Mouse (Mus musculus): ENCODE results near the gene Cpa5. TPM values are rescaled to one million over a fixed set of nuclear protein-coding genes. Genes with fewer than 3 reads are reported as not detected.

The Cpa5 gene
- polyA plus RNA-seq (2014; fragmentation: Nextera tagmentation; extraction: Ambion mirVana), result 0.57 and 1.0 TPM in 2 replicates

DNA sequence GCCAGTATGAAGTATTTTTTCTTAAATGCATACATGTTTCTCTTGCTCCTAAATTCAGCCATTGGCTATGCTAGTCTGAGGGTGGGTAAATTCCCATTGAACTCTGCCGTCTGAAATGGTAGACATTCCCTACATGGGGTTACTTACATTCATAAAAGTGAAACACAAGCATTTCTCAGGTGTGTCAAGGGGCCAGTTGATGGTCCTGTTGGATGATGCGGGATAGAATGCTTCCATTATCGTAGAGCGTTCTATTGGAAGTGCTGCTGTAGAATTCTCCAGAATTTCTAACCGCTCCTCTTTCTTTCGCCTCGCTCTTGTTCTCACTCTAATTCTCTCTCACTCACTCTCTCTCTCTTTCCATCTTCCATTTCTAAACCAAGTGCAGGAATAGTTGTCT is at the start of gene Cpa5:
Gene Cpa5 (plus strand): TSS at position 301 of the 400 bp plus-strand sequence.
- Histone ChIP-seq H3K4me1 (ENCODE audit: control insufficient read depth, insufficient read depth, low read length) (peaks cover 13% of the 10 kb centered on the region; the same call in 1 of the 2 replicates), H3K36me3 (ENCODE audit: control insufficient read depth, insufficient read depth, low read length) (no peaks in the 10 kb centered on the region), H3K27me3 (ENCODE audit: control insufficient read depth, insufficient read depth, low read length) (no peaks in the 10 kb centered on the region), H3K27ac (ENCODE audit: low read depth, low read length) (no peak within 1 kb of the TSS), H3K9ac (ENCODE audit: low read depth, low read length) (no peak within 1 kb of the TSS), H3K4me3 (ENCODE audit: low read length) (no peak within 1 kb of the TSS), H3K4me2 (replicated peaks; ENCODE audit: low read depth, low read length) (no peak within 1 kb of the TSS), H3K9me3 (ENCODE audit: control insufficient read depth, low read length) (no peaks in the 10 kb centered on the region)
- ATAC-seq (ENCODE audit: low FRiP score, low TSS enrichment), result no peak
- WGBS, result 92% methylated on average over 7 of the region's 7 CpGs

GRCm38 (mm10) chr6:30562132-30562531 is 48.7 kb upstream of the Cpa5 start:
- WGBS, result 82% methylated on average over 4 of the region's 4 CpGs
- no peak for ATAC-seq (ENCODE audit: low FRiP score, low TSS enrichment)
- Histone ChIP-seq H3K9me3 (ENCODE audit: control insufficient read depth, low read length) (no peaks in the 10 kb centered on the region), H3K4me3 (ENCODE audit: low read length) (no peak overlapping the region), H3K36me3 (ENCODE audit: control insufficient read depth, insufficient read depth, low read length) (no peaks in the 10 kb centered on the region), H3K27me3 (ENCODE audit: control insufficient read depth, insufficient read depth, low read length) (no peaks in the 10 kb centered on the region), H3K9ac (ENCODE audit: low read depth, low read length) (no peak overlapping the region), H3K4me1 (ENCODE audit: control insufficient read depth, insufficient read depth, low read length) (no peaks in the 10 kb centered on the region), H3K4me2 (replicated peaks; ENCODE audit: low read depth, low read length) (no peak overlapping the region), H3K27ac (ENCODE audit: low read depth, low read length) (no peak overlapping the region)

DNA sequence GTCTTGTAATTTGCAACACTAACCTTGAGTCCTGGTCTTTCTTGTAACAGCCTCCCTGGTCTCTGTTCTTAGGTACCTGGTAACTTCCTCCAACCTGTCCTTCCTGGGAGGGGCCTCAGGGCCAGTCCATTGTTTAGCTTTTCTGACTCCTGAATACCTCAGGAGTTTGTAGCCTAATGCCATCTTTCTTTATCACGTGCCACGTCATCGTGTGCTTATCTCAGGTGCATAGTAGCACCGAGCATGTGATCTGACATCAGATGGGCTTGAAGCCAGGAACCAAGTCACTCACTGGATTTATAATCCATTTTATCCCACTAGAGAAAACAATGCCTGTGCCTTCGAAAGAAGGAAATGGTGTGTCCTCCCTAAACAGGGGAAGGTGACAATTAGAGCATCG is 47.2 kb upstream of the Cpa5 start:
- WGBS, result 68% methylated on average over 6 of the region's 6 CpGs
- H3K27ac ChIP-seq (ENCODE audit: low read depth, low read length), result no peak overlapping the region
- no peak for ATAC-seq (ENCODE audit: low FRiP score, low TSS enrichment)
- H3K9ac ChIP-seq (ENCODE audit: low read depth, low read length), result no peak overlapping the region
- H3K36me3 ChIP-seq (ENCODE audit: control insufficient read depth, insufficient read depth, low read length), result no peaks in the 10 kb centered on the region
- no peak overlapping the region for H3K4me2 ChIP-seq (replicated peaks; ENCODE audit: low read depth, low read length)
- H3K27me3 ChIP-seq (ENCODE audit: control insufficient read depth, insufficient read depth, low read length), result no peaks in the 10 kb centered on the region
- no peaks in the 10 kb centered on the region for H3K4me1 ChIP-seq (ENCODE audit: control insufficient read depth, insufficient read depth, low read length)
- no peak overlapping the region for H3K4me3 ChIP-seq (ENCODE audit: low read length)
- no peaks in the 10 kb centered on the region for H3K9me3 ChIP-seq (ENCODE audit: control insufficient read depth, low read length)

- no peaks in the 10 kb centered on the region for H3K4me1 ChIP-seq (ENCODE audit: control insufficient read depth, insufficient read depth, low read length)
- no peak overlapping the region for H3K9ac ChIP-seq (ENCODE audit: low read depth, low read length)
- H3K27me3 ChIP-seq (ENCODE audit: control insufficient read depth, insufficient read depth, low read length), result no peaks in the 10 kb centered on the region
- H3K4me2 ChIP-seq (replicated peaks; ENCODE audit: low read depth, low read length), result no peak overlapping the region
- no peak for ATAC-seq (ENCODE audit: low FRiP score, low TSS enrichment)
- H3K4me3 ChIP-seq (ENCODE audit: low read length), result no peak overlapping the region
- no peaks in the 10 kb centered on the region for H3K36me3 ChIP-seq (ENCODE audit: control insufficient read depth, insufficient read depth, low read length)
- 91% methylated on average over 6 of the region's 6 CpGs for WGBS
- no peaks in the 10 kb centered on the region for H3K9me3 ChIP-seq (ENCODE audit: control insufficient read depth, low read length)
- H3K27ac ChIP-seq (ENCODE audit: low read depth, low read length), result no peak overlapping the region
Observed at GRCm38 (mm10) chr6:30564051-30564450, 46.8 kb upstream of the Cpa5 start.

DNA sequence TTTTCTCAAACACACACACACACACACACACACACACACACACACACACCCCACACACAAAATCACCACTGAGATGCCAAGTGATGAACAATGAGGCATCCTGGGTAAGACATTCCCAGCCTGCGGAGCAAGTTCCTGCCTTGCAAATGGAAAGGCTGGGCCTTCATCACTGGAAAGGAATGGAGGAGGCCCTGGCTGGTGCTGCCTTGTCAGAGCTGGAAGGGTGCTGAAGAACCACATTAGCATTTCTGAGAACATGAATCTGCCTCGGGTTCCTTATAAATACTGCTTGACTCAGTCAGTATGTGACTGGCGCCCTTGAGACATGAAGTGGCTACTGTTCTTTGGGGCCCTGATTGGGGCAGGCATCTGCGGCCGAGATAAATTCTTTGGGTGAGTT is 42.7 kb upstream of the Cpa5 start, which contains the start of gene Cpa4:
Gene Cpa4 (plus strand): TSS at position 301 of the 400 bp plus-strand sequence.
- Histone ChIP-seq H3K36me3 (ENCODE audit: control insufficient read depth, insufficient read depth, low read length) (no peaks in the 10 kb centered on the region), H3K9ac (ENCODE audit: low read depth, low read length) (no peak within 1 kb of the TSS), H3K27ac (ENCODE audit: low read depth, low read length) (no peak within 1 kb of the TSS), H3K4me3 (ENCODE audit: low read length) (no peak within 1 kb of the TSS), H3K27me3 (ENCODE audit: control insufficient read depth, insufficient read depth, low read length) (no peaks in the 10 kb centered on the region), H3K4me2 (replicated peaks; ENCODE audit: low read depth, low read length) (no peak within 1 kb of the TSS), H3K4me1 (ENCODE audit: control insufficient read depth, insufficient read depth, low read length) (no peaks in the 10 kb centered on the region), H3K9me3 (ENCODE audit: control insufficient read depth, low read length) (no peaks in the 10 kb centered on the region)
- WGBS, result 65% methylated on average over 5 of the region's 5 CpGs
- no peak for ATAC-seq (ENCODE audit: low FRiP score, low TSS enrichment)

- no peaks in the 10 kb centered on the region for H3K4me1 ChIP-seq (ENCODE audit: control insufficient read depth, insufficient read depth, low read length)
- H3K9me3 ChIP-seq (ENCODE audit: control insufficient read depth, low read length), result no peaks in the 10 kb centered on the region
- no peak overlapping the region for H3K9ac ChIP-seq (ENCODE audit: low read depth, low read length)
- no peak overlapping the region for H3K4me2 ChIP-seq (replicated peaks; ENCODE audit: low read depth, low read length)
- no peaks in the 10 kb centered on the region for H3K36me3 ChIP-seq (ENCODE audit: control insufficient read depth, insufficient read depth, low read length)
- no peak overlapping the region for H3K27ac ChIP-seq (ENCODE audit: low read depth, low read length)
- ATAC-seq (ENCODE audit: low FRiP score, low TSS enrichment), result no peak
- H3K4me3 ChIP-seq (ENCODE audit: low read length), result no peak overlapping the region
- WGBS, result 88% methylated on average over 10 of the region's 10 CpGs
- H3K27me3 ChIP-seq (ENCODE audit: control insufficient read depth, insufficient read depth, low read length), result no peaks in the 10 kb centered on the region
Observed at GRCm38 (mm10) chr6:30569331-30569730, 41.5 kb upstream of the Cpa5 start.

DNA sequence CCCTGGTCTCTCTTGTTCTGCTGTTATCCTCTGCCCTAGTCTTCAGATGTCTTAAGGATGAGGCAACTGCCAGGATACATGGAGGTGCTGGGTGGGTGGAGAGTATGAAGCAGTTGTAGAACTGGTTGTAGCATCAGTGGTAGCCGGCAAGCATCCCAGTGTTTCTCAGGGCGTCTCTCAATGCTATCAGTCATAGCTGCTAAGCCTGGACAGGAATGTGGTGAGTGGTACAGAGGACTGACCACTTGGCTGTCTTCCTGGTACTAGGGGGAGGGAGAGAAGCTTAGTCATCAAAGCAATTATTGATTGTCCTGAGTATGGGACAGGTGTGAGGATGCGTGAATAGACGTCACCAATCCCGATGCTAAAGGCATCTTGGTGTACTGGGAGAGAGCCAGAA is 40.8 kb upstream of the Cpa5 start:
- Histone ChIP-seq H3K36me3 (ENCODE audit: control insufficient read depth, insufficient read depth, low read length) (no peaks in the 10 kb centered on the region), H3K4me2 (replicated peaks; ENCODE audit: low read depth, low read length) (no peak overlapping the region), H3K27me3 (ENCODE audit: control insufficient read depth, insufficient read depth, low read length) (no peaks in the 10 kb centered on the region), H3K9me3 (ENCODE audit: control insufficient read depth, low read length) (no peaks in the 10 kb centered on the region), H3K4me1 (ENCODE audit: control insufficient read depth, insufficient read depth, low read length) (no peaks in the 10 kb centered on the region), H3K27ac (ENCODE audit: low read depth, low read length) (no peak overlapping the region), H3K9ac (ENCODE audit: low read depth, low read length) (no peak overlapping the region), H3K4me3 (ENCODE audit: low read length) (no peak overlapping the region)
- ATAC-seq (ENCODE audit: low FRiP score, low TSS enrichment), result no peak
- WGBS, result 94% methylated on average over 5 of the region's 5 CpGs

- peaks cover 16% of the 10 kb centered on the region for H3K4me1 ChIP-seq (ENCODE audit: control insufficient read depth, insufficient read depth, low read length)
- no peak for ATAC-seq (ENCODE audit: low FRiP score, low TSS enrichment)
- 66% methylated on average over 20 of the region's 20 CpGs for WGBS
- no peaks in the 10 kb centered on the region for H3K27me3 ChIP-seq (ENCODE audit: control insufficient read depth, insufficient read depth, low read length)
- H3K36me3 ChIP-seq (ENCODE audit: control insufficient read depth, insufficient read depth, low read length), result no peaks in the 10 kb centered on the region
- H3K4me3 ChIP-seq (ENCODE audit: low read length), result no peak overlapping the region
- no peak overlapping the region for H3K4me2 ChIP-seq (replicated peaks; ENCODE audit: low read depth, low read length)
- no peak overlapping the region for H3K9ac ChIP-seq (ENCODE audit: low read depth, low read length)
- peak overlapping the region; percentile 3; the same call in 1 of the 2 replicates for H3K27ac ChIP-seq (ENCODE audit: low read depth, low read length)
- H3K9me3 ChIP-seq (ENCODE audit: control insufficient read depth, low read length), result no peaks in the 10 kb centered on the region
Observed at GRCm38 (mm10) chr6:30572456-30573311, 38.1 kb upstream of the Cpa5 start.

DNA sequence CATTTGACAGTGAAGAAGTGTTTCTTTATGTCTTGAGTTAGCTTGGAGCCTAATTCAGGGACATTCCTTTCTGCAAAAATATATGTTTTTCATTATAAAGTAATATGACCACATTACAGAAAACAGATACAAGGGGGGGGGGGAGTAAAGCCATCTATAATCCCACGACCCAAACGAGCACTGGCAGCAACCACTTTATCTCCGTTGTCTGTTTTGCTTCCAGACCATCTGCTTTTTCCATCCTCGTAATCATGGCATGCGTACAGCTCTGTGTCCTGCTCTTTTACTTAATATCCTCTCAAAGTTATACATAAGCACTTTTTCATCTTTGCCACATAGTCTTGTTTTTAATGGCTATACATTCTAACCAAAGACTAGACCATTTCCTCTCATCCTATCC is 37.4 kb upstream of the Cpa5 start:
- Histone ChIP-seq H3K4me1 (ENCODE audit: control insufficient read depth, insufficient read depth, low read length) (peaks cover 16% of the 10 kb centered on the region), H3K36me3 (ENCODE audit: control insufficient read depth, insufficient read depth, low read length) (no peaks in the 10 kb centered on the region), H3K27ac (ENCODE audit: low read depth, low read length) (no peak overlapping the region), H3K4me2 (replicated peaks; ENCODE audit: low read depth, low read length) (no peak overlapping the region), H3K9ac (ENCODE audit: low read depth, low read length) (no peak overlapping the region), H3K4me3 (ENCODE audit: low read length) (no peak overlapping the region), H3K9me3 (ENCODE audit: control insufficient read depth, low read length) (no peaks in the 10 kb centered on the region), H3K27me3 (ENCODE audit: control insufficient read depth, insufficient read depth, low read length) (no peaks in the 10 kb centered on the region)
- WGBS, result 79% methylated on average over 5 of the region's 5 CpGs
- ATAC-seq (ENCODE audit: low FRiP score, low TSS enrichment), result no peak
